In the genomic region with DNA sequence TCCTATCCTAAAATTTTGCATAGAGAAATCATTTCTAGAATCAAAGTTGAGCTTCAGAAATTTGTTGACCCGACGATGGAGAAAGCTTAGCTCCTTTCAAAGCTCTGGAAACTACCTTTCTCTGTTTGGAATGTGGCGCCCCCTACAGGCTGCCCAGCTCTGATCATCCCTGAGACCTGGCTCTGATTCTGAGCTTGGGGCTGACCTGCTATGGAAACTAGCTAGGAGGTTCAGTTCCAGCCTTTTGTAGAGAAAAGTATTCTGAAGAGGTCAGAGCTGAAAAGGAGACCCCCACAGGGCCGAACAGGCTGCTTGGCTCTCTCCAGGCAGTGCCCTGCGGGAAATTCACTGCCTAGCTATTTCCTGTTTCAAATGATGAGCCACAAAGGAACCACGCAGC, we compare ENCODE assay signal across 8 mouse cellular contexts.
A peak's percentile ranks its signal among the peaks of the same experiment; 100 is the strongest.
DNase-seq lines count a peak whose midpoint lies in the region; ATAC-seq and TF ChIP-seq lines count a peak whose summit lies in the region.

No protein-coding gene starts in this region.

- H3K4me2 ChIP-seq in lung, embryonic 14.5 days: no peak overlapping the region

- H3K9me3 ChIP-seq in lung, embryonic 14.5 days (ENCODE audit: low read depth, low read length): no peaks in the 10 kb centered on the region

- TF ChIP-seq CTCF in lung, embryonic 14.5 days (IDR thresholded peaks at IDR 0.05; ENCODE audit: low read depth): peak; percentile 71

- peaks cover 17% of the 10 kb centered on the region for H3K4me1 ChIP-seq in lung, embryonic 14.5 days (ENCODE audit: insufficient read depth)

- H3K36me3 ChIP-seq in lung, embryonic 14.5 days (ENCODE audit: insufficient read depth): no peaks in the 10 kb centered on the region

- H3K27ac ChIP-seq in lung, embryonic 14.5 days (ENCODE audit: low read depth): no peak overlapping the region

- WGBS in lung, embryonic 14.5 days: 28% methylated on average over 6 of the region's 6 CpGs

- H3K27me3 ChIP-seq in lung, embryonic 14.5 days (ENCODE audit: insufficient read depth, low read length): no peaks in the 10 kb centered on the region

- H3K9ac ChIP-seq in lung, embryonic 14.5 days: no peak overlapping the region

- no peak overlapping the region for H3K4me3 ChIP-seq in lung, embryonic 14.5 days (ENCODE audit: low read depth, low read length)

- peak; percentile 26 to 70 for DNase-seq in adrenal gland, adult (ENCODE audit: inconsistent age in 2 of 2, low spot score in 1 of 2)
- DNase-seq in adrenal gland, adult 8-10 months: no peak
- DNase-seq in ovary, postnatal 10 days (ENCODE audit: low spot score): peak; percentile 29
- DNase-seq in ovary, adult 18-20 months (ENCODE audit: low spot score): no peak
- peak; percentile 81 for DNase-seq in embryo, embryonic 11 days
- peak; percentile 82 to 85 for DNase-seq in kidney, postnatal 4 days
- DNase-seq in lung, embryonic 14.5 days: peak; percentile 82
- DNase-seq in spleen, postnatal 14 days (ENCODE audit: low spot score in 2 of 2): peak; percentile 29 to 61

- no peak for ATAC-seq in lung, embryonic 14.5 days (ENCODE audit: insufficient read depth)

Comparison
In these comparisons a context has a peak if more than half of its experiments do, and no peak if none do; other contexts are left out.
1. DNase-seq: peak in adrenal gland, adult (2 of 2), ovary, postnatal 10 days (single experiment), embryo, embryonic 11 days (single experiment), kidney, postnatal 4 days (2 of 2), lung, embryonic 14.5 days (single experiment) and spleen, postnatal 14 days (2 of 2); none in adrenal gland, adult 8-10 months (single experiment) and ovary, adult 18-20 months (single experiment).